Mouse (Mus musculus): ENCODE measurements around the gene Ergic2. TPM values are rescaled to one million over a fixed set of nuclear protein-coding genes. Genes with fewer than 3 reads are reported as not detected.
A peak's percentile ranks its signal among the peaks of the same experiment; 100 is the strongest.

Ergic2 gene
- polyA plus RNA-seq, 1 experiment from 2014 or later: 169 TPM

DNA sequence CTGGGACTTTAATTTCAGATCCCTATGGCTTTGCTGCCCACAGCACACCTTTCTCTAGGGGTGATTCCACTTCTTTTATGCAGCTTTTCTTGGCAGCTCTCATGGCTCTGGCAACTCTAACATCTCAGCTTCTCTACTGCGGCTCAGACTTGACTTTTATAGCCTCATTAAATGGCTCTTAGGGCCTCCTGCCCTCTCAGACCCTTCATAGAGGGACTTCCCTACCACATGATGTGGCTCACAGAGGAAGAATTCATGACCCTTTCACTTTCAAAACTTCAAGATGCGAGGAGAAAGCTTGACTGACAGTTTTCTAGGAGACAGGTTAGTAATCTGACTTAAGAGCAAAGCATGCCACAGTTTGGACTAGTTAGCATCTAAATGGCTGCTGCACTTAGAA, 10.5 kb upstream of the Ergic2 start:
- 65% methylated on average over 2 of the region's 2 CpGs for WGBS
- H3K27ac ChIP-seq (ENCODE audit: low read depth): no peak overlapping the region
- H3K27me3 ChIP-seq (replicated peaks; ENCODE audit: control insufficient read depth, insufficient read depth, low read length): no peaks in the 10 kb centered on the region
- H3K4me3 ChIP-seq (ENCODE audit: low read depth, low read length): no peak overlapping the region
- H3K9ac ChIP-seq (ENCODE audit: low read length): no peak overlapping the region
- H3K4me2 ChIP-seq (ENCODE audit: low read length): no peak overlapping the region
- ATAC-seq (replicated peaks; ENCODE audit: low FRiP score, low TSS enrichment, low read depth) (no peak), DNase-seq (ENCODE audit: low spot score) (no peak)
- H3K4me1 ChIP-seq (replicated peaks; ENCODE audit: control insufficient read depth, insufficient read depth, low read length): no peaks in the 10 kb centered on the region
- no peaks in the 10 kb centered on the region for H3K36me3 ChIP-seq (ENCODE audit: control insufficient read depth, insufficient read depth, low read length)
- no peaks in the 10 kb centered on the region for H3K9me3 ChIP-seq (ENCODE audit: control insufficient read depth, low read length)

GRCm38 (mm10) chr6:148218235-148219076, 6.3 kb upstream of the Ergic2 start:
- WGBS: 81% methylated on average over 2 of the region's 2 CpGs
- DNase-seq (ENCODE audit: low spot score) (no peak), ATAC-seq (replicated peaks; ENCODE audit: low FRiP score, low TSS enrichment, low read depth) (no peak)
- H3K9me3 ChIP-seq (ENCODE audit: control insufficient read depth, low read length): no peaks in the 10 kb centered on the region
- no peak overlapping the region for H3K4me2 ChIP-seq (ENCODE audit: low read length)
- H3K9ac ChIP-seq (ENCODE audit: low read length): no peak overlapping the region
- no peaks in the 10 kb centered on the region; the same call in 1 of the 2 replicates for H3K36me3 ChIP-seq (ENCODE audit: control insufficient read depth, insufficient read depth, low read length)
- H3K4me3 ChIP-seq (ENCODE audit: low read depth, low read length): no peak overlapping the region
- H3K4me1 ChIP-seq (replicated peaks; ENCODE audit: control insufficient read depth, insufficient read depth, low read length): no peaks in the 10 kb centered on the region
- H3K27ac ChIP-seq (ENCODE audit: low read depth): no peak overlapping the region
- no peaks in the 10 kb centered on the region for H3K27me3 ChIP-seq (replicated peaks; ENCODE audit: control insufficient read depth, insufficient read depth, low read length)

DNA sequence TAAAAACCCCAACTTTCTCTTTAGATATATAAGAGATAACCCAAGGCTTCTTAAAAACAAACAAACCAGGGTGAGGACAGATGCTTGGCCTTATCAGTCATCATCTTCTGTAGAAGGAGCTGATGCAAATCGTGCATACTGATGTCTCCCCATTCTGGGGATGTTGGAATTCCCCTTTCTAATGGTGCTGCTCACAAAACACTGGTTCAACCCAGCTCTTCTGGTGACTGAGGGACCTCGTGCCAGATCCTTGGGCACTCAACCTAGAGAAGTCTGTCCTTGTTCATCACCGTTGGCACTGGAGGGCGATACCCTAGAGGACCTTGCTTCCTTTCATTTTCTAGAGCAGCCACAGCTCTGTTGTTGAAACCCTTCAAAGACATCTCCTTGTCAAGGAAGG, 4.6 kb upstream of the Ergic2 start:
- Histone ChIP-seq H3K36me3 (ENCODE audit: control insufficient read depth, insufficient read depth, low read length) (no peaks in the 10 kb centered on the region; the same call in 1 of the 2 replicates), H3K4me1 (replicated peaks; ENCODE audit: control insufficient read depth, insufficient read depth, low read length) (peaks cover 9% of the 10 kb centered on the region), H3K9me3 (ENCODE audit: control insufficient read depth, low read length) (no peaks in the 10 kb centered on the region), H3K9ac (ENCODE audit: low read length) (no peak overlapping the region), H3K4me2 (ENCODE audit: low read length) (no peak overlapping the region), H3K27me3 (replicated peaks; ENCODE audit: control insufficient read depth, insufficient read depth, low read length) (no peaks in the 10 kb centered on the region), H3K27ac (ENCODE audit: low read depth) (no peak overlapping the region), H3K4me3 (ENCODE audit: low read depth, low read length) (no peak overlapping the region)
- 92% methylated on average over 4 of the region's 4 CpGs for WGBS
- DNase-seq (ENCODE audit: low spot score) (no peak), ATAC-seq (replicated peaks; ENCODE audit: low FRiP score, low TSS enrichment, low read depth) (no peak)

GRCm38 (mm10) chr6:148214765-148215164, 2.6 kb upstream of the Ergic2 start:
- no peak overlapping the region for H3K9ac ChIP-seq (ENCODE audit: low read length)
- ATAC-seq (replicated peaks; ENCODE audit: low FRiP score, low TSS enrichment, low read depth) (no peak), DNase-seq (ENCODE audit: low spot score) (peak; percentile 73)
- no peaks in the 10 kb centered on the region for H3K9me3 ChIP-seq (ENCODE audit: control insufficient read depth, low read length)
- H3K36me3 ChIP-seq (ENCODE audit: control insufficient read depth, insufficient read depth, low read length): no peaks in the 10 kb centered on the region; the same call in 1 of the 2 replicates
- no peak overlapping the region for H3K4me2 ChIP-seq (ENCODE audit: low read length)
- 5% methylated on average over 5 of the region's 5 CpGs for WGBS
- no peak overlapping the region for H3K4me3 ChIP-seq (ENCODE audit: low read depth, low read length)
- peaks cover 9% of the 10 kb centered on the region for H3K4me1 ChIP-seq (replicated peaks; ENCODE audit: control insufficient read depth, insufficient read depth, low read length)
- no peaks in the 10 kb centered on the region for H3K27me3 ChIP-seq (replicated peaks; ENCODE audit: control insufficient read depth, insufficient read depth, low read length)
- no peak overlapping the region for H3K27ac ChIP-seq (ENCODE audit: low read depth)

GRCm38 (mm10) chr6:148211391-148211876, 740 bp downstream of the Ergic2 start:
- H3K27me3 ChIP-seq (replicated peaks; ENCODE audit: control insufficient read depth, insufficient read depth, low read length): no peaks in the 10 kb centered on the region
- peaks cover 9% of the 10 kb centered on the region for H3K4me1 ChIP-seq (replicated peaks; ENCODE audit: control insufficient read depth, insufficient read depth, low read length)
- H3K4me3 ChIP-seq (ENCODE audit: low read depth, low read length): peak overlapping the region; percentile 76
- H3K9ac ChIP-seq (ENCODE audit: low read length): peak overlapping the region; percentile 99
- H3K36me3 ChIP-seq (ENCODE audit: control insufficient read depth, insufficient read depth, low read length): no peaks in the 10 kb centered on the region; the same call in 1 of the 2 replicates
- WGBS: under 1% methylated on average over 51 of the region's 51 CpGs
- H3K9me3 ChIP-seq (ENCODE audit: control insufficient read depth, low read length): no peaks in the 10 kb centered on the region
- ATAC-seq (replicated peaks; ENCODE audit: low FRiP score, low TSS enrichment, low read depth) (no peak; the same call in 1 of the 2 replicates), DNase-seq (ENCODE audit: low spot score) (no peak)
- H3K27ac ChIP-seq (ENCODE audit: low read depth): peak overlapping the region; percentile 83
- H3K4me2 ChIP-seq (ENCODE audit: low read length): peak overlapping the region; percentile 94

- H3K4me3 ChIP-seq (ENCODE audit: low read depth, low read length): no peak overlapping the region
- no peak overlapping the region for H3K4me2 ChIP-seq (ENCODE audit: low read length)
- H3K27me3 ChIP-seq (replicated peaks; ENCODE audit: control insufficient read depth, insufficient read depth, low read length): no peaks in the 10 kb centered on the region
- H3K36me3 ChIP-seq (ENCODE audit: control insufficient read depth, insufficient read depth, low read length): peaks cover 30% of the 10 kb centered on the region
- H3K9me3 ChIP-seq (ENCODE audit: control insufficient read depth, low read length): no peaks in the 10 kb centered on the region
- H3K27ac ChIP-seq (ENCODE audit: low read depth): no peak overlapping the region
- DNase-seq (ENCODE audit: low spot score) (no peak), ATAC-seq (replicated peaks; ENCODE audit: low FRiP score, low TSS enrichment, low read depth) (no peak)
- no peak overlapping the region for H3K9ac ChIP-seq (ENCODE audit: low read length)
- H3K4me1 ChIP-seq (replicated peaks; ENCODE audit: control insufficient read depth, insufficient read depth, low read length): 0 out of 2 replicates have a peak, but pooled peaks cover under 1% of the 10 kb centered on the region
- WGBS: 74% methylated on average over 1 of the region's 1 CpGs
Observed at GRCm38 (mm10) chr6:148207522-148207921, 4.7 kb downstream of the Ergic2 start.

GRCm38 (mm10) chr6:148205134-148205533, 7.0 kb downstream of the Ergic2 start:
- Histone ChIP-seq H3K4me2 (ENCODE audit: low read length) (no peak overlapping the region), H3K27me3 (replicated peaks; ENCODE audit: control insufficient read depth, insufficient read depth, low read length) (no peaks in the 10 kb centered on the region), H3K27ac (ENCODE audit: low read depth) (no peak overlapping the region), H3K9me3 (ENCODE audit: control insufficient read depth, low read length) (no peaks in the 10 kb centered on the region), H3K36me3 (ENCODE audit: control insufficient read depth, insufficient read depth, low read length) (peaks cover 50% of the 10 kb centered on the region), H3K9ac (ENCODE audit: low read length) (no peak overlapping the region), H3K4me3 (ENCODE audit: low read depth, low read length) (no peak overlapping the region), H3K4me1 (replicated peaks; ENCODE audit: control insufficient read depth, insufficient read depth, low read length) (no peaks in the 10 kb centered on the region)
- DNase-seq (ENCODE audit: low spot score): no peak
- ATAC-seq (replicated peaks; ENCODE audit: low FRiP score, low TSS enrichment, low read depth): no peak
- 89% methylated on average over 1 of the region's 1 CpGs for WGBS

GRCm38 (mm10) chr6:148199729-148200128, 12.4 kb downstream of the Ergic2 start:
- Histone ChIP-seq H3K36me3 (ENCODE audit: control insufficient read depth, insufficient read depth, low read length) (peaks cover 80% of the 10 kb centered on the region), H3K4me3 (ENCODE audit: low read depth, low read length) (no peak overlapping the region), H3K9ac (ENCODE audit: low read length) (no peak overlapping the region), H3K4me1 (replicated peaks; ENCODE audit: control insufficient read depth, insufficient read depth, low read length) (no peaks in the 10 kb centered on the region), H3K27ac (ENCODE audit: low read depth) (no peak overlapping the region), H3K27me3 (replicated peaks; ENCODE audit: control insufficient read depth, insufficient read depth, low read length) (no peaks in the 10 kb centered on the region), H3K4me2 (ENCODE audit: low read length) (no peak overlapping the region), H3K9me3 (ENCODE audit: control insufficient read depth, low read length) (no peaks in the 10 kb centered on the region)
- DNase-seq (ENCODE audit: low spot score) (no peak), ATAC-seq (replicated peaks; ENCODE audit: low FRiP score, low TSS enrichment, low read depth) (no peak)
- WGBS: 93% methylated on average over 3 of the region's 3 CpGs

DNA sequence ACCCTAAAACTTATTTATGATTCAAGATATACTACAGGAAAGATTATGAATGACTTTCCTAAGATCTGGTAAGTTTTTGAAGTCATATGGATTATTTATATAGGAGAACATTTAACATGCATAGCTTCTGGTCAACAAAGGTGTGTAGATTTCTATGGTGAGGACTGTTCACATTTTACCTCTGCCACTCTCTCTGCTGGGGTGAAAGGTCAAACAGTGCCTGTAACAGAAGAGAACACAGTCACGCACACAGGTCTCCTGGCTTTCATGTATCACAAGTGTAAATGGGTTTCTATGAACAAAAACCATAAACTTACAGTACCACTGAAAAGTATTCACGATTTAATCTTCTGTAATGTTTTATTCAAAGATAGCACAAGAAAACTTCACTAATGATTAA, 13.0 kb downstream of the Ergic2 start:
- Histone ChIP-seq H3K4me3 (ENCODE audit: low read depth, low read length) (no peak overlapping the region), H3K4me1 (replicated peaks; ENCODE audit: control insufficient read depth, insufficient read depth, low read length) (no peaks in the 10 kb centered on the region), H3K36me3 (ENCODE audit: control insufficient read depth, insufficient read depth, low read length) (peaks cover 84% of the 10 kb centered on the region), H3K4me2 (ENCODE audit: low read length) (no peak overlapping the region), H3K27ac (ENCODE audit: low read depth) (no peak overlapping the region), H3K9ac (ENCODE audit: low read length) (no peak overlapping the region), H3K9me3 (ENCODE audit: control insufficient read depth, low read length) (no peaks in the 10 kb centered on the region), H3K27me3 (replicated peaks; ENCODE audit: control insufficient read depth, insufficient read depth, low read length) (no peaks in the 10 kb centered on the region)
- DNase-seq (ENCODE audit: low spot score) (no peak), ATAC-seq (replicated peaks; ENCODE audit: low FRiP score, low TSS enrichment, low read depth) (no peak)
- 88% methylated on average over 2 of the region's 2 CpGs for WGBS

Measured in intestine, embryonic 14.5 days (tissue).